Mouse (Mus musculus) midbrain, postnatal 0 days (tissue): ENCODE measurements at regions not wholly inside any gene's neighbourhood (a gene's known extent, or its start where the extent isn't known, plus 50 kb on each side); places are given as distances from the start of the nearest gene placed in this dataset.

Source experiments
- ATAC-seq: fragments of 200-750 bp; cut with Nextera tagmentation; 2 replicates; pipeline ENCODE4 v1.8.0; 2017; ENCODE audit warnings: moderate number of reproducible peaks, mild to moderate bottlenecking, moderate TSS enrichment, moderate library complexity; ENCODE audit not compliant: low FRiP score
- DNase-seq: peaks from one replicate; pipeline ENCODE4 v3.0.0-alpha.2; 2015; ENCODE audit warnings: low spot score
- H3K27ac ChIP-seq: fragments of 300-500 bp; sonication (generic); 2 replicates; pipeline ENCODE4 v1.5.1; 2014; ENCODE audit warnings: low read depth, mild to moderate bottlenecking, low read length, mixed read lengths
- H3K27me3 ChIP-seq: fragments of 300-500 bp; sonication (generic); 2 replicates; pipeline ENCODE4 v1.6.1; 2014; ENCODE audit warnings: low read length, control low read depth, mixed read lengths; ENCODE audit not compliant: insufficient read depth
- H3K36me3 ChIP-seq: fragments of 300-500 bp; sonication (generic); 2 replicates; pipeline ENCODE4 v1.6.1; 2014; ENCODE audit warnings: low read length, control low read depth, mixed read lengths; ENCODE audit not compliant: insufficient read depth
- H3K4me1 ChIP-seq: fragments of 300-500 bp; sonication (generic); 2 replicates; pipeline ENCODE4 v1.6.1; 2014; ENCODE audit warnings: mild to moderate bottlenecking, control low read depth, antibody characterized with exemption, low read length, mixed read lengths; ENCODE audit not compliant: insufficient read depth
- H3K4me2 ChIP-seq: fragments of 300-500 bp; sonication (generic); 2 replicates; pipeline ENCODE4 v1.6.1; 2014; ENCODE audit warnings: low read depth, mild to moderate bottlenecking, low read length, mixed read lengths; ENCODE audit not compliant: poor library complexity, severe bottlenecking
- H3K4me3 ChIP-seq: fragments of 300-500 bp; sonication (generic); 2 replicates; pipeline ENCODE4 v1.5.1; 2014; ENCODE audit warnings: low read depth, mild to moderate bottlenecking, low read length, moderate library complexity
- H3K9ac ChIP-seq: fragments of 300-500 bp; sonication (generic); replicated peaks from 2 replicates; pipeline ENCODE4 v1.6.1; 2014; ENCODE audit warnings: mild to moderate bottlenecking, low read length, moderate library complexity, mixed read lengths; ENCODE audit not compliant: poor library complexity, severe bottlenecking
- H3K9me3 ChIP-seq: fragments of 300-500 bp; sonication (generic); 2 replicates; pipeline ENCODE4 v1.6.1; 2016; ENCODE audit warnings: low read length, control low read depth
- CTCF ChIP-seq: IDR thresholded peaks from 2 replicates; pipeline ENCODE4 v1.5.1; 2016; ENCODE audit warnings: antibody characterized with exemption, mild to moderate bottlenecking
- WGBS: fragments of 180-500 bp; shearing (Covaris S2); extraction: QIAGEN DNeasy Blood & Tissue Kit; methylation state at CpG from one replicate; pipeline ENCODE4 v1.1.7; 2014; 5-methylcytosine and 5-hydroxymethylcytosine counted together

GRCm38 (mm10) chr3:9179641-9180040 lies 430.2 kb downstream of the Zfp704 start:
- Histone ChIP-seq H3K9me3 (no peaks in the 10 kb centered on the region), H3K27me3 (no peaks in the 10 kb centered on the region), H3K36me3 (no peaks in the 10 kb centered on the region), H3K27ac (no peak overlapping the region), H3K4me1 (no peaks in the 10 kb centered on the region), H3K4me2 (no peak overlapping the region), H3K9ac (no peak overlapping the region), H3K4me3 (no peak overlapping the region)
- DNase-seq = no peak
- TF ChIP-seq CTCF = no peak
- no peak for ATAC-seq
- WGBS = 85% methylated on average over 6 of the region's 6 CpGs

- H3K27ac ChIP-seq = peak overlapping the region; percentile 3; the same call in 1 of the 2 replicates
- H3K4me1 ChIP-seq = no peaks in the 10 kb centered on the region
- no peak for DNase-seq
- H3K36me3 ChIP-seq = no peaks in the 10 kb centered on the region
- TF ChIP-seq CTCF = no peak
- H3K27me3 ChIP-seq = no peaks in the 10 kb centered on the region
- no peak overlapping the region for H3K4me3 ChIP-seq
- WGBS = 62% methylated on average over 2 of the region's 2 CpGs
- no peak overlapping the region for H3K9ac ChIP-seq
- no peak; the same call in 1 of the 2 replicates for ATAC-seq
- H3K4me2 ChIP-seq = no peak overlapping the region
- H3K9me3 ChIP-seq = no peaks in the 10 kb centered on the region
These were observed 435.4 kb downstream of the Zfp704 start for GRCm38 (mm10) chr3:9174517-9174832.

GRCm38 (mm10) chr3:9173643-9174516 lies 436.0 kb downstream of the Zfp704 start:
- H3K36me3 ChIP-seq = no peaks in the 10 kb centered on the region
- no peak overlapping the region for H3K9ac ChIP-seq
- 28% methylated on average over 16 of the region's 16 CpGs for WGBS
- TF ChIP-seq CTCF = peak; percentile 29; the same call in 1 of the 2 replicates
- H3K27ac ChIP-seq = peak overlapping the region; percentile 3; the same call in 1 of the 2 replicates
- H3K4me1 ChIP-seq = no peaks in the 10 kb centered on the region
- H3K4me2 ChIP-seq = peak overlapping the region; percentile 12; the same call in 1 of the 2 replicates
- no peaks in the 10 kb centered on the region for H3K9me3 ChIP-seq
- no peak overlapping the region for H3K4me3 ChIP-seq
- peak; percentile 91 for DNase-seq
- peak; percentile 60 for ATAC-seq
- H3K27me3 ChIP-seq = no peaks in the 10 kb centered on the region

- no peak for DNase-seq
These were observed 437.9 kb downstream of the Zfp704 start for GRCm38 (mm10) chr3:9171970-9172369.

GRCm38 (mm10) chr3:9168955-9169354 lies 440.9 kb downstream of the Zfp704 start:
- Histone ChIP-seq H3K9me3 (no peaks in the 10 kb centered on the region), H3K27me3 (no peaks in the 10 kb centered on the region), H3K4me1 (no peaks in the 10 kb centered on the region), H3K4me2 (no peak overlapping the region), H3K4me3 (no peak overlapping the region), H3K27ac (no peak overlapping the region), H3K36me3 (no peaks in the 10 kb centered on the region), H3K9ac (no peak overlapping the region)
- DNase-seq = no peak
- WGBS = 72% methylated on average over 12 of the region's 12 CpGs
- no peak for ATAC-seq
- TF ChIP-seq CTCF = no peak

More at GRCm38 (mm10) chr3:9171970-9172369, 437.9 kb downstream of the Zfp704 start:
- Histone ChIP-seq H3K9ac (no peak overlapping the region), H3K4me1 (no peaks in the 10 kb centered on the region), H3K36me3 (no peaks in the 10 kb centered on the region), H3K4me3 (no peak overlapping the region), H3K27ac (no peak overlapping the region), H3K27me3 (no peaks in the 10 kb centered on the region), H3K9me3 (no peaks in the 10 kb centered on the region), H3K4me2 (no peak overlapping the region)
- 10% methylated on average over 1 of the region's 1 CpGs for WGBS
- no peak for TF ChIP-seq CTCF
- ATAC-seq = no peak

- H3K4me3 ChIP-seq = no peak overlapping the region
- no peak overlapping the region for H3K27ac ChIP-seq
- ATAC-seq = no peak
- H3K36me3 ChIP-seq = no peaks in the 10 kb centered on the region
- no peak for TF ChIP-seq CTCF
- H3K9me3 ChIP-seq = no peaks in the 10 kb centered on the region
- 32% methylated on average over 15 of the region's 15 CpGs for WGBS
- no peaks in the 10 kb centered on the region for H3K27me3 ChIP-seq
- no peak overlapping the region for H3K9ac ChIP-seq
- DNase-seq = no peak
- H3K4me1 ChIP-seq = no peaks in the 10 kb centered on the region
- H3K4me2 ChIP-seq = no peak overlapping the region
These were observed 450.8 kb downstream of the Zfp704 start for GRCm38 (mm10) chr3:9159073-9159472.
